Mouse (Mus musculus) lung, postnatal 4 days (tissue): ENCODE measurements around the gene Tnks1bp1.
A peak's percentile ranks its signal among the peaks of the same experiment; 100 is the strongest.

Experiments used
- DNase-seq, 2 experiments: peaks; one replicate each; pipeline ENCODE4 v3.0.0; 2021

Gene Tnks1bp1

DNA sequence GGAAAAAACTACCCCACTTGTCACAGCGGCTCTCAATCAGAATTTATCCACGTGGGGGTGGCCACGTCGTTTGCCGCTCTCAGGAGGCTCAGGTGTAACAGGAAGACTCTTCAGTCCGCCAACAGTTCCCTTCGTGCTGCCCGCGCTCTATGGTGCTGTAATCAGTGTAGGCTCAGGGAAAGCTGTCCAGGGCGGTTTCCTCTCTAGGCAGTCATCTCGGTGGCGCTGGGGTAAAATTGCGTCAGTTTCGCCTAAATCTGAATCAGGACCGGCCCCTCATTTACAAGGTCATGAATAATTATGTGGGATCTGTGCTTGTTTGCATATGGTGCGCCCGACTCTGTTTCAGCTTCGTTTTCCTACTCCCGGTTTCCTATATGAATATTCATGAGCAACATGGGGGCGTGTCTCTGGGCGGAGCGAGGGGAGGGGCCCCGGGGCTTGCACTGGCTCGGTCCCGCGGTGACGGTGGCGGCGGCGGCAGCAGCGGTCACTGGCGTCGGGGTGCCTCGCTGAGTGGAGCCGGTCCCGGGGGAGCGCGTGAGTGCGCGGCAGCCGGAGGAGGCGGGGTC lies at the start of gene Tnks1bp1:
Gene Tnks1bp1 (plus strand): TSS at position 427 of the 572 bp plus-strand sequence.
- DNase-seq: peak; percentile 98

DNA sequence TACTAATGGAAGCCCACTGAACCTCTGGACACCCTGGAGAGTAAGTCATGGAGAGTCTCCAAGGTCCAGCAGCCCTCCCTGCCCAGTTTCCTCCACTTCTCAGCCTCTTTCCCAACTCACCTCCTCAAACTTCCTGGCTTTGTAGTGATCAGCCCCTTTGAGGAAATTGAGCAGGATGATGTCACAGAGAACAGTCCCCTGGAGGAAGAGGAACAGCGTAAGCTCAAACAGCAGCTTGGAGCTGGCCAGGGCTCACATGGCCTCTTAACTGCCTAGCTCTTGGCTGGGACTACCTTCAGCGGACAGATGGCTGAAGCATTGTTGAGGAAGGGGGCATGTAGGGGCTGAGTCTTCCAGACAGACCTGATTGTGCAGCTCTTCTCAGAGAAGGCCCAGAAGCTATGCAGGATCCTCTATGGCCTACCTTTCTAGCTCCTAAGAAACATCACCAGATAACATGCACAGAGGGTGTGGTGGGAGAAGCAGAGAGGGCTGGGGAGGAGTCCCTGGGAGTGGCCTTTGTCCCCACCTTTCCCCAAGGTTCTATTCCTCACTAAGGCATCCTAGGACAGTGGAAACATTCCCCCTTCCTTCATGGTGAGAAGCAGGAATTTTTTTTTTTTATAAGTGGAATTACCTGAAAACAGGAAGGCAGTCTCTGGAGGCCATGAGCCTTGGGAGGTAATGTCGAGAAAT lies 48.2 kb upstream of the Tnks1bp1 start:
- DNase-seq: peak in 1 of 2 experiments; percentile 26

DNA sequence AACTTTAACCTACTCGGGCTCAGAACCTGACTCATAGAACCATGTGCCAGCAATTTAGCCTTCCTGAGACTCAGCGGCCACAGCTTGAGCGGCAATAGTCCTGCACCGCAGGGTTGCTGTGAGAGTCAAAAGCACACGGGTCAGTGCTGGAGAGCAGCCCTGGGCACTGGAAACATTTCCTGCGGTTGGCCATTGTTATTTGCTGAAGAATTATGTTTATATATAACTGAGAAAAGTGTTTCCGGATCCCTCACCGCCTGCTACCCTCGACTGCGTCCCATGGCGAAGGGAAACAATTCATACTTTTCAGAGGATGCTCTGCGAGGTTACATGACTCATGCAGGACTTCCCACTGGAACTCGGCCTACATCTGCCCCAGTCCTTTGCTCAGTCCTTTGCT lies 46.3 kb upstream of the Tnks1bp1 start:
- peak; percentile 52 to 63 for DNase-seq

DNA sequence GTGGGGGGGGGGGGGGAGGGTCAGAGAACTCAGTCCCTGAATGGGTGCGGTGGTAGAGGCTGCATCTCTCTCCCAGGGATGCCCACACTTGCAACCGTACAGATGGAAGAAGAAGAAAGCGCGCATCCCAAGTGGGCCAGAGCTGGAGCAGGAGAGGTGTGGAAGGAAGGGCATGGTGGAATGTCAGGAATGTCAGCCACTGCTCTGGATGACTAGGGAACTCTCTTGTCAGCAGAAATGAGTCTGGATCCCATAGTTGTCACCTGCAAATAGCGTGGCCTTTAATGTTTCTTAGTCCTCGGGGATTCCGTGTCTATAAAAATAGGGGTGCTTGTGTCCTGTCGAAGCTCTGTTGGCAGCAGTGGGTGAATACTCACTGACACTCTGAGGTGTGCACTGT lies 45.2 kb upstream of the Tnks1bp1 start:
- DNase-seq: no peak

DNA sequence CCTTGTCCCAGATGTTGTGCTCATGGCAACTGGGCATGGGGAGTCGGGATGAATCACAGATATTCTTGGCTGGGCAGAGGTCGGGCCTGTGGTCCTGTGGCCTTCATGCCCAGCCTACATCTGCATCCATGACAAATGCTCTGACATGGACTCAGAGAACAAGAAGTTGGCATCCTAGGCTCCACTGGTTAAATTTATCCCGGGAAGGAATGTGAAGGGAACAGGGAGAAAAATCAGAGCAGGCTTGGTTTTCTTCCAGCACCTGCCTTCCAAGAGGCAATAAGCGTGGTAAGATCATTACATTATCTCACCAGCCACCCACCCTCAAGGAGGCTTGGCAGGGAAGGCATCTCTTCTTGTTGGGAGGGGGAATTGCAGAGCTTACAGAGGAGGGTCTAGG lies 43.5 kb upstream of the Tnks1bp1 start:
- no peak for DNase-seq

DNA sequence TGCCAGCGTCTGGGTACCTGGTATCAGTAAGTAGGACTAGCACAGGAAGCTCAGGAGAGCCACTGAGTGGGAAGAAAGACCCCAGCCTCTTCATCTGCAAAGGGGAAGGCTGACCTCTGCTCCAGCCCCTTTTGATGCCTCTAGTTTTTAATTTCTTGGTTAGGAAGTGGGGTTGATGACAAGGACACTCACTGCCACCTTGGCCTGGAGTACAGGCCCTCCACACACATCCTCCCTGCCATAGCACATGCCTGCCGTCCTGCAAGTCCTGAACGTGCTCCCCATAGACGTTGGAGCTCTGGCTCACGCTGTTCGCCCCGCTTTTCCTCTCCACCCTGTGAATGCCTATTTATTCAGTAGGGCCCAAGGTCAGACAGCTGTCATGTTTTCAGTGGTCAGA lies 41.2 kb upstream of the Tnks1bp1 start:
- no peak for DNase-seq

DNA sequence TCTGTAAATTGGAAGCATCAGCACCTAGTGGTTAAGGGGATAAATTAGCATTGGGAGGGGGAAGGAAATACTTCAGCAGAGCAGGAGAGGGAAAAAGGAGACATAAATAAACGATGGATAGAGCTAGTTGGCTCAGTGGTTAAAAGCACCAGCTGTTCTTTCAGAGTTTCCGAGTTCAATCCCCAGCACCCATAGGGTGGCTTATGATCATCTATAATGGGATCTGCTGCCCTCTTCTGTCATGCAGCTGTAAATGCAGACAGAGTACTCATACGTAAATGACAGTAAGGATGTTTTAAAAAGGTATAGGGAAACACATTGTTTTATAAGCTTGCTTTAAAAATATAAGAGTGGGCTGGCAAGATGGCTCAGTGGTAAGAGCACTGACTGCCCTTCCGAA lies 40.1 kb upstream of the Tnks1bp1 start:
- peak in 1 of 2 experiments; percentile 27 for DNase-seq

DNA sequence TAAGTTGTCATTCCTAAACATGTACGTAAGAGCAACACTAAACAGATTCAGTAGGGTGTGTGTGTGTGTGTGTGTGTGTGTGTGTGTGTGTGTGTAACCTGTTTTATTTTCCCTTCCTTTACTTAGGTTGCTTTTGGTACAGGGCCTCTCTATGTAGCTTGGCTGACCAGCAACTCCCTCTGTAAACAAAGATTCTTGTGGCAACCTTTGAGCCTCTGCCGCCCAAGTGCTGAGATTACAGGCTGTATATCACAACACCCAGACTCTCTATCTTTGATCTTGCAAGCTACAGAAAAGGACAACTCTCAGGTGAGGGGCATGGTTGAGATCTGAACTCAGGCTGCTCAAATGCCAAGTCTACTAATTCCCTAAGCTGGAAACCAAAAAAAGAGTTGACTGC lies 38.6 kb upstream of the Tnks1bp1 start:
- DNase-seq: no peak

DNA sequence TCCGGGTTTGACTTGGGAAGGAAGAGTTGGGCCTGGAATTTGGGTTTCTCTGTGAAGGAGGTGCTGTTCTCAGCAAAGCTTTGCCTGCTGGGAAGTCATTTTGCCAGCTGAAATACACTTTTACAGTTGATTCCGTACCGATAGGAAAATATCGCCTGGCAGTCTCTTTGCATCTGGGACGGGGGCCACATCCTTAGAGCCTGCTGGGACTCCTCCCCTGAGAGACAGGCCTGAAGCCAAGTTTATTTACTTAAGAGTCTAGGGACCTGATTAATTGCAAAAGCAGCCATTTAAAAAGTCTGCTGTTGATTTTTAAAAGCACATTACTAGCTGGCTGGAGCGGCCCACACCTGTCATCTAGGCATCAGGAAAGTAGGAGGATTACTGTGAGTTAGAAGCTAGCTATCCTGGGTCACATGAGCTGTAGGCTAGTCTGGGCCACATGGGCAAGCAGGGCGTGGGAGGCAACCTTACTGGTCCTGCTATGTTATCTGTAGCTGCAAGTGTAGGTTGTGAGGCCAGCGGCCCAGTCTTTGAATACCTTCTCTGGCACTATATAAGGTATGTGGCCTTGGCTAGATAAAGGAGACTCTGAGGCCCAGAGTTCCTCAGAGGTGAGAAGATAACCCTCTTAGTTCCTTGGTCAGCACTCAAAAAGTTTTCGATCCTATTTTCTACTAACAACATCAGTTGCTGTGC lies 35.8 kb upstream of the Tnks1bp1 start:
- peak in 1 of 2 experiments; percentile 13 for DNase-seq

DNA sequence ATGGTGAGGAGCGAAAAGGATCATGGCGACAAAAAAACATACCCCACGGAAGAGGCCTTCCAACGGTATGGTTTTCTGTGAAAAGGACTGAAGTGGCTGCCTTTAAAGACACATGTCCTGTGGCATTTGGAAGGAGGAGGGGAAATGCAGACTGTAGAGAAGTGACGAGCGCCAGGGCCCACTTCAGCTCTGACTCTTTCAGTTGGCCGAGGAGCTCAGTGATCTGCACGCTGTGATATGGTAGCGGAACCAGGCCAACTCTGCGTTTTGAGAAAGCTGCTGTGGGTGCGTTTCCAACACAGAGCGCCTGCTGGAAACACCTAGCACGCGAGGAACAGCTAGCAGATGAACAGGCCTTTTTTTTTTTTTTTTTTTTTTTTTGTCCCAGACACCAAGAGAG lies 35.1 kb upstream of the Tnks1bp1 start:
- DNase-seq: no peak

DNA sequence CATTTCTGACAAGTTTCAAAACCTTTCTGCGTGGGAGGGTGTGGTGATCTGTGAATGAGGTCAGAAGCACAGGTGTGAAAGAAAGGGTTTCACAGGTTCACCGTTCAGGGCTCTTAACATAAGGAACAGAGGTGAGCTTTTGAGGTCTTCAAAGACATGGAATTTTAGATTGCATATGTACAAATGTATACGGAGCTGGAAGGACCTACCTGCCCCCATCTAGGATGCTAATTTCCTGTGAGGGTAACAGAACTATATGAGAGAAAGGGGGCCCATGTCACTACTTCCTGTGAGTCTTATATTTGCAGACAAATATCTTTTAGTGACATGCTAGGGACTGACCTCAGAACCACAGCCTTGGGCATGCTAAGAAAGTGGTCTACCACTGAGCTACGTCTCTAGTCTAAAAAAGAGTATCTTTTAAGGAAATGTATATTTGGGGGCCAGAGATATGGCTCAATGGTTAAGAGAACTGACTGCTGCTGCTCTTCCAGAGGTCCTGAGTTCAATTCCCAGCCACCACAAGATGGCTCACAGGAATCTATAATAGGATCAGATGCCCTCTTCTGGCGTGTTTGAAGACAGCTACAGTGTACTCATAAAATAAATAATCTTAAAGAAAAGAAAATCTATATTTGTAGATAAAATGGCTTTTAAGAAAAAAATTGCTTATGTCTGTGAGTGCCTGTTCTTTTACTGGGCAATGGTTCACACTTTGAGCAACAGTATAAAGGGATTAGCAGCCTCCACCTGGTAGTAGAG lies 33.8 kb upstream of the Tnks1bp1 start:
- DNase-seq: no peak

DNA sequence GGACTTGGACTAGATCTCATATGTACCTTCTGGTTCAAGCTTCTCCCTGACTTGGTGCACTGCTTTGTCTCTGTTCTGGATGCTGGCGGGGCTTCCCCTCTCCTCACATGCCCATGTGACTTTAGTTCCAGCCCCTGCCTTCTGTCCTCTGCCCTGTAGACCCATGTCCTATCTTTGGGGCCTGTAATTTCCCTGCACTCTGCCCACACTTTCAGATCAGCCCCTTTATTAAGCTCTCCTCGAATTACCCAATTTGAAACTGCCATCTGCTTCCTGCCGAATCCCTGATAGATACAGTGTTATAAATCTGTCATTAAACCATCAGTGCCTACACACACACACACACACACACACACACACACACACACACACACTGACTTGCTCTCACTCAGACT lies 33.2 kb upstream of the Tnks1bp1 start:
- DNase-seq: no peak

DNA sequence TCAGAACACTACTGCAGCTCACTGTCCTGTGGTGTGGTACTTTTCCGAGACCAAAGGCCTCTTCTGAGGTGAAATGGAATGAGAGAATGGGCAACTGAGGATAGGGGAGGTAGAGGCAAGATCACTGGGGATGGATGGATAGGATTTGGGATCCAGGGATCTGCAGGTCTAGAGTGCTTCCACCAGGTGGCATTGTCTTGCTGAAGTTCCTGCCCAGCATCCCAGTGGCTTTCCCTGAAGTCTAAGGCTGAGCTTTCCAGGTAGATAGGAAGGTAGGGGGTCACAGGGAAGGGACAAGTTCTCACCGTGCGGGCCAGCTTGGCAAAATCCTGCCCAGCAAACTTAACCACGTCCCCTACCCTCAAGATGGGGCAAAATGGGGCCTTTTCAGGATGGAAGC lies 25.8 kb upstream of the Tnks1bp1 start:
- peak in 1 of 2 experiments; percentile 36 for DNase-seq

DNA sequence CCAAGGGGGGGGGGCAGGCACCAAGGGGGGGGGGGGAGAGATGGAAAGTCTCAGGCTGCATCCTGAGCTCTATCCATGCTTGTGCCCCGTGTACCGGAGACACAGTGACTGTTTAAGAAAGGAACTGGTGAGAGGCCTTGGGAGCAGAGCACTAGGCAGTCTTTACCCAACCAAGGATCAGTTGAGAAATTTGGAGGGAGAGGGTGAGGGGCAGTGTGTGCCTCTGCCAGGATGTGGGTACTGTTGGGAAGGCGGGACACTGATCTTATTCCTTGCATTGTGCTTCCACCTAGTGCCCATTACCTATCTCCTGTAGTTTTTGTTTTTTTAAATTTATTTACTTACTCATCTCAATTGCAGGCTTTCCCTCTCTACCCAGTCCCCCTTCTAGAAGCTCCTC lies 21.6 kb upstream of the Tnks1bp1 start:
- DNase-seq: no peak

DNA sequence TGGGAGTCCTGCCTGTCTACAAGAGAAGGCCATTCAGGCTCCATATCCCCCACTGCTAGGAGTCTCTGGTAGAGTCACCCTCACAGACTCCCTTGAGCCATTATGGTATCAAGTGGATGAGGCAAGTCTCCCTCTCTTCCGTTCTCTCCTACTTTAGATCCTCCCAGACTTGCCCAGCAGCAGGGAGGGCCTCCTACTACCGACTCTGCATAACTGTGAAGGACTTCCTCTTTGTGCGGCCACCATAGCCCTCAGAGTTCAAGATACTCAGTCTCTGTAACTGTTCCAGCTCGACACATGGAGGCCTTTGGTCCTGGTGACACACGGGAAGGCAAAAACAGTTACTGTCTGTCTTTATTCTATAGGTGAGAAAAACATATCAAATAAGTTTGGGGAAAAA lies 20.5 kb upstream of the Tnks1bp1 start:
- no peak for DNase-seq

DNA sequence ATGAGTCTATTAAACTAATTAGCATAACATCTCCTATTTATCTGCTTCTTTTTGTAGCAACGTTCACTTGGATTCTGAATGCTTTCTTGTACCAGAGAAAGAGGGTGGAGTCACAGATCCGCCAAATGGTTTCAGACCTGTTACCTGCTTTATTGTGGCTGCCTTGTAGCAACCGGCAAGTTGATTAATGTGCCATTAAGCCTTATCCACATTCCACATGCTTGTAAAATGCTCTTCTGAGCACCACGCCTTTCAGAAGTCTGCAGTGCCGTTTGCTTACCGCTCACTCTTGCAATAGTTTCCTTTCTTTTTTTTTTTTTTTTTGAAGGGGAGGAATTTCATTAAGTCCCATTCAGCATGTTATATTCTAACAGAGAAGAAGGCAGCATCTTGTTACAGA lies 17.9 kb upstream of the Tnks1bp1 start:
- no peak for DNase-seq

DNA sequence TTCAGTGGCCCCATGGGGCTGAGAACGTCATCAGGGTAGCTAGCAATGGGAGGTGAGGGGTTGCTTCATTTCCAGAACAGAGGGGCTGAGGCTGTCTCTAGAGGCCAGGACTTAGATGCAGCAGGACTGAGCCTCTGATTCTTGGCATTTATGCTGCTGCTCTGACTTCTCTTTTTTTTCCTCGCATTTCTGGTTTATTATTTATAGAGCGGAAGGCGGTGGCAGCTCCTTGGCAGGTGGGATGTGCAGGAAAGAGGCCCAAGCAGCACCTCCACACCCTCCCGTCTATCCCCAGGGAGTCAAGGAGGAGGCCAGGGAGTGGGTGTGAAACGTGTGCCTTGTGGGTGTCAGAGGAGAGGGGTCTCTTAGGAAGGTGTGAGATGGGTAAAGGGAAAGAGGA lies 16.8 kb upstream of the Tnks1bp1 start:
- no peak for DNase-seq

DNA sequence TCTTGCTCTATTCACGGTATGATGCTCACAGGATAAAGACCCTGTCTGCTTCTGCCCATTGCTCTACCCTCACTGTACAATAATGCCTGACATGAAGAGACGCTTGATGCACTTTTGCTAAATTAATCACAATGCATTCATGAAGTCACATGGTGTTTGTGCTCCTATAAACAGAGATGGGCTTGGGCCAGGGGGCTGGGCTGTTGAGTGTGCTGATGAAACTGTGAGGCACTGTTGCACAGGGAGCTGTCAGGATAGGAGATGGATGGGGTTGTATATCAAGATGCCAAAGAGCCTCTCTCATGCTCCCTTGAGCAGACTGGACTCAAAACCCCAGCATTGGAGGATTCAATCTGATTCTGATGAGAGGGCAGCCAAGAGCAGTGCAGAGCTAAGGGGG lies 14.7 kb upstream of the Tnks1bp1 start:
- no peak for DNase-seq

DNA sequence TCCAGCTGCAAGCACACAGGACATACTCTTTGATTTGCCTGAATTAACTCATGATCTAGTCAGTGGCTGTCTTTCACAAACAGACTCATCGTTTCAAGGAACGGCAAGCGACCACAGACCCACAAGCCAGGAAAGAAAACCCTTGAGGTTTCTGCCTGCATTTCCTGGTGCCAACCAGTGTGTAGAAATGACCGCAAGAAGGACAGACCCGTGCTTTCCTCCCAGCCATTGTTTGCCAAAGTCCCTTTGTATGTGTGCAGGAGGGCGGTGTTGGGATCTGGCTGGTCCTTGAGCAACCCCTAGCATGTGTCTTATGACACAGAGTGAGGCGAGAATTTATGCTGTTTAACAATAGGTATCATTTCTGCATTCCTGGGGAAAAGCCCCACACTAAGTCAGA lies 13.7 kb upstream of the Tnks1bp1 start:
- DNase-seq: no peak

DNA sequence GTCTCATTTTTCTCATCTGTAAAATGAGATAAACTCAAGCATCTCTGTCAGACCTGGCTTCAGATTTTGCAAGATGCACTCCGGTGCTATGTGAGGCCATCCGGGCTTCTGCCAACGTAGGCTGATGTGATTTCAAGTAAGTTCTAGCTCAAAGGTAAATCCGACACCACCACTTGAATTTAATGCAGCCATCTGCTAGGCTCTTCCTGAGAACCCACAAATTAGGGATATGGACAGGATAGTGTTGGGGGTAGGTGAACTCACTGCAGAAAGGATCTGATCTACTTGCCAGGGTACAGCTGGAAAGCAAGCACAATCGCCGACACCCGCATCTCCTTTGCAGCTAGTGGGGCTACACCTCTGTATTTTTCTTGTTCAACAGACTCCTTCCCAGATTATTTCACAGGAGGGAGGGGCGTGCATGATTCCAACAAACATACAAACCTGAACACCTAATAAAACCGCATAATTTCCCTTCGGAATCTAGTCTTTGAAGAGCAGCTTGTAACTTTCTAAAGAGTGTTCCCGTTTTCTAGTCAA lies 11.2 kb upstream of the Tnks1bp1 start:
- DNase-seq: no peak

DNA sequence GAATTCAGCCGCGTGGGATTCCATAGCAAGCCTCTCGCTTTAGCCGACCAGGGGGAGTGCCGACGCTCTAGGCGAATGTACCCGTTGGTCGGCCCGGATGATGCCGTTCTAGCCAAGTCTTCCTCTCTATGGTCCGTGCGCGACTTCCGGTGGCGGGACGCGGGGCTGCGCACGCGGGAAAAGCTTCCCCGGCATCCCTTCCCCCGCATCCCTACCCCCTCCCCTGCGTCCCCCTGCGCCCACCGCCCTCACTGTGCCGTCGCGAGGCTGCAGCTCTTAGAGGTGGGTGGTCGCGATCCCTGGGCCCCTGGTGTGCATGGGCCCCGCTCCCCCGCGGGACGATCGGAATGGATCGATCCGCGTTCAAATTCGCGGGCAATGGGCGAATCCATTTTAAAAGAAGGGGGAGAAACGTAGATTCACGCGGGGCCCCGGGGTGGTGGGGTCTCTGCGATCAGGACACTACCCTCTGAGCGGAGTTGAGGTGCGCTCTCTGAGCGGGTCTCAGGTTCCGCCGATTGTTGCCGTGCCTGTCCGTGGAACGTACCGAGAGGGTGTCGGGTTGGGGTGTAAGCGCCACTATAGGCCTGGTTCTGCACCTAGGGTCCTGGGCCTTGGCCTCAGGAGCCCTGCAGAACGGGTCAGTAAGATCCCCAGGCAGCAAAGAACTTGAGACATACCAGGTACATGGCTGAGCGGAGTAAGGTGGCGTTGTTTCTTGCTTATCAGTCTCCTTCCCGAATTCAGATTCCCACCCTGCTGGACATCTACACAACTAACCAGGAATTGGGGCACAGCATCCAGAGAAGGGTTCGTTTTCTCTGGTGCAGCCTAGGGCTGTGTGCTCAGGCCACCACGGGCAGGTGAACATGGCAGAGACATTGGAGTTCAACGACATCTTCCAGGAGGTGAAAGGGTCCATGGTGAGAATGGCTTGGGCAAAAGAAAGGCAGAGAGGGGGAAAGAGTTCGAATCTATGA lies 10.5 kb upstream of the Tnks1bp1 start, which contains the start of the genes Ssrp1 and P2rx3:
Gene Ssrp1 (plus strand): TSS at position 188 of the 980 bp plus-strand sequence.
Gene P2rx3 (minus strand): TSS at position 416 of the 980 bp plus-strand sequence.
- peak; percentile 93 for DNase-seq

DNA sequence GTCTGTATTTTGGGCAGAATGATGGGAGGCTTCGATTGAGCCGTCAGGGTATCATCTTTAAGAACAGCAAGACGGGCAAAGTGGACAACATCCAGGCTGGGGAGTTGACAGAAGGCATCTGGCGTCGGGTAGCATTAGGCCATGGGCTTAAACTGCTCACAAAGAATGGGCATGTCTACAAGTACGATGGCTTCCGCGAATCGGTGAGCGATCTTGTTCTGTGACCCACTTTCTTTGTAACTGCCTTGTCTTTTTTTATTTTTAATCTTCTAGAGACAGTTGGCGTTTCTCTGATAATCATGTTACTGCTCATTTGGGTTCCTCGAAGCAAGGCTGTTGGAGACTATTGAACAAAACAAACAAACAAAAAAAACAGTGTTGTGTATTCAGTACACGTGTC lies 9.5 kb upstream of the Tnks1bp1 start:
- DNase-seq: no peak
